Mouse (Mus musculus): ENCODE results near the gene Pimreg. TPM values are rescaled to one million over a fixed set of nuclear protein-coding genes. Genes with fewer than 3 reads are reported as not detected.

Gene Pimreg
- polyA plus RNA-seq, 1 experiment = 0.79 TPM

DNA sequence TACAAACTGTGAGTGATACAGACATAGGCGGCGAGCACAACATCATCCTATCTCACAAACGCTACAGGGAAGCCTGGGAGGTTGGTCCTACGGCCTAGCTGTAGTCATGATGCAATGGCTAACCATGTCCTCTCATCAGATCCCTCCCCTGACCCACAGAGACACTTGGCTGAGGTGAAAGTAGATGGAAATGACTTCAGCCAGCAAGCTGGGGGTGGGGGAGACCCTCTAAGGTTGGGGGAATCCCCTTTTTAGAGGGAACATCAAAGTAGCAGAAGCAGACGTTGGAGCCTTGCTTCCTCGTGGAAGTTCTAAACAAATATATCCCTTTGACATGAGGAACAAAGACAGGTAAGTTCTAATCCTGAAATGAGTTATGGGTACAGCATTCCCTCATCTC is 22.6 kb downstream of the Pimreg start:
- Histone ChIP-seq H3K27ac (ENCODE audit: control insufficient read depth, insufficient read depth, low read depth, low read length) (no peak overlapping the region), H3K36me3 (ENCODE audit: control insufficient read depth, insufficient read depth, low read length) (no peaks in the 10 kb centered on the region), H3K27me3 (ENCODE audit: control insufficient read depth, insufficient read depth, low read length) (no peaks in the 10 kb centered on the region), H3K4me1 (ENCODE audit: control insufficient read depth, insufficient read depth, low read length) (no peaks in the 10 kb centered on the region), H3K4me3 (ENCODE audit: control insufficient read depth, low read depth, low read length) (no peak overlapping the region)
- TF ChIP-seq POLR2A (IDR thresholded peaks at IDR 0.05; ENCODE audit: control insufficient read depth, low read depth, low read length) (no peak), CTCF (IDR thresholded peaks at IDR 0.05; ENCODE audit: control insufficient read depth, insufficient read depth, insufficient replicate concordance, low read depth, low read length) (no peak)

DNA sequence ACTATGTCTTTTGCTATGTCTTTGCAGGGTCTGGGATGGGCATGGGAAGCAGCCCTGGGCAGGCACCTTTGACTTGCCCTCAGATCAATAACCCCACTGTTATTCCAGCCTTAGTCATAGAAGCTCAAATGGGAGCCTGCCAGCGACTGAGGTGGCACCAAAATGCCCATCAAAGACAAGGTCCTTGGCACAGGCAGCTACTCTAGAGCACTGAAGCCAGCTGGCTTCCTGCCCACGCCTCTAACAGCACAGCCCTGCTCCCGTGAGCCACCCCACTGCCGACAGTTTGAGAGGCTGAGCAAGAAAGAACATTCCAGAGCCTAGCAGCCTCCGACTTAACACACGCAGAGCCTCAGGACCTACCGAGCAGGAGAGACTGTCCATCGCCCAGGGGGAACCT is 23.3 kb downstream of the Pimreg start:
- H3K4me3 ChIP-seq (ENCODE audit: control insufficient read depth, low read depth, low read length) = no peak overlapping the region
- H3K36me3 ChIP-seq (ENCODE audit: control insufficient read depth, insufficient read depth, low read length) = no peaks in the 10 kb centered on the region
- no peaks in the 10 kb centered on the region for H3K27me3 ChIP-seq (ENCODE audit: control insufficient read depth, insufficient read depth, low read length)
- no peak overlapping the region for H3K27ac ChIP-seq (ENCODE audit: control insufficient read depth, insufficient read depth, low read depth, low read length)
- no peaks in the 10 kb centered on the region for H3K4me1 ChIP-seq (ENCODE audit: control insufficient read depth, insufficient read depth, low read length)
- TF ChIP-seq CTCF (IDR thresholded peaks at IDR 0.05; ENCODE audit: control insufficient read depth, insufficient read depth, insufficient replicate concordance, low read depth, low read length) (no peak), POLR2A (IDR thresholded peaks at IDR 0.05; ENCODE audit: control insufficient read depth, low read depth, low read length) (no peak)

DNA sequence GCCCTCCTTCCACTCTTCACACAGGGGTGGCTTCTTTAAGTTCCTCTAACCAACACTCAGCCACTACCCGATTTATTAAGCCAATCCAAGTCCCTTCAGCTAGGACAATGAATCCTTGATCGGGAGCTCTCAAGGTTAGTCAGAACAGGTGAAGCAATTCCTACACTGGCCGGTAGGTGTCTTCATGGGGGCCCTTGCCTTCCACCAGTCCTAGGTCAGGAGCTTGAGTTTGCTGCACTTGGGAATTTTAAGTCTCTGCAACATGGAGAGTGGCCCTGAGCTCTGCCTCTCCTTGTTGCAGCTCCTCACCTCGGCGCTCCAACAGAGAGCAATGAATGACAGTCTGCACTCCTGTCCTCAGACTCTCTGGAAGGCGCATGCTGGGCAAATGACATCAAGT is 24.5 kb downstream of the Pimreg start:
- H3K4me1 ChIP-seq (ENCODE audit: control insufficient read depth, insufficient read depth, low read length) = no peaks in the 10 kb centered on the region
- no peaks in the 10 kb centered on the region for H3K27me3 ChIP-seq (ENCODE audit: control insufficient read depth, insufficient read depth, low read length)
- no peaks in the 10 kb centered on the region for H3K36me3 ChIP-seq (ENCODE audit: control insufficient read depth, insufficient read depth, low read length)
- no peak overlapping the region for H3K27ac ChIP-seq (ENCODE audit: control insufficient read depth, insufficient read depth, low read depth, low read length)
- TF ChIP-seq POLR2A (IDR thresholded peaks at IDR 0.05; ENCODE audit: control insufficient read depth, low read depth, low read length) (no peak), CTCF (IDR thresholded peaks at IDR 0.05; ENCODE audit: control insufficient read depth, insufficient read depth, insufficient replicate concordance, low read depth, low read length) (peak; percentile 11; the same call in 1 of the 2 replicates)
- no peak overlapping the region for H3K4me3 ChIP-seq (ENCODE audit: control insufficient read depth, low read depth, low read length)

DNA sequence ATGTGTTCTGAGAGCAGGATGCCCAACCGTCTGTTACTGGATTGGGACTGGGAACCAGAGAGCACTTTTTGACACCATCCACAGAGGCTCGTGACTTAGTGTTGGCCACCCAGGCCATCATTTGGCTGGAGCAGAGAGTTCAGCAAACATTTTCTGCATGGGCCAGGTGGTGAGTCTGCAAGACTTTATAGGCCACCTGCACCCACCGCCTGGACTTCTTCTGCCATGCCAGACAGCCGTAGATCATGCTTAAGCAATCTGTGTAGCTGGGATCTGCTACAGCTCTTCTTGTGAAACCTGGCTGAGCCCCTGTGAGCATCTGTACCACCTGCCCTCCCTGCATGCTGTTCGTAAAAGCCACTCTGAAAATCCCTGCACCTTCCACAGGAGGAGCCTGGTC is 25.5 kb downstream of the Pimreg start:
- Histone ChIP-seq H3K36me3 (ENCODE audit: control insufficient read depth, insufficient read depth, low read length) (no peaks in the 10 kb centered on the region), H3K4me3 (ENCODE audit: control insufficient read depth, low read depth, low read length) (no peak overlapping the region), H3K27ac (ENCODE audit: control insufficient read depth, insufficient read depth, low read depth, low read length) (no peak overlapping the region), H3K27me3 (ENCODE audit: control insufficient read depth, insufficient read depth, low read length) (no peaks in the 10 kb centered on the region), H3K4me1 (ENCODE audit: control insufficient read depth, insufficient read depth, low read length) (no peaks in the 10 kb centered on the region)
- TF ChIP-seq CTCF (IDR thresholded peaks at IDR 0.05; ENCODE audit: control insufficient read depth, insufficient read depth, insufficient replicate concordance, low read depth, low read length) = no peak
- TF ChIP-seq POLR2A (IDR thresholded peaks at IDR 0.05; ENCODE audit: control insufficient read depth, low read depth, low read length) = no peak

- Histone ChIP-seq H3K36me3 (ENCODE audit: control insufficient read depth, insufficient read depth, low read length) (no peaks in the 10 kb centered on the region), H3K4me1 (ENCODE audit: control insufficient read depth, insufficient read depth, low read length) (no peaks in the 10 kb centered on the region), H3K4me3 (ENCODE audit: control insufficient read depth, low read depth, low read length) (no peak overlapping the region), H3K27ac (ENCODE audit: control insufficient read depth, insufficient read depth, low read depth, low read length) (no peak overlapping the region), H3K27me3 (ENCODE audit: control insufficient read depth, insufficient read depth, low read length) (no peaks in the 10 kb centered on the region)
- TF ChIP-seq CTCF (IDR thresholded peaks at IDR 0.05; ENCODE audit: control insufficient read depth, insufficient read depth, insufficient replicate concordance, low read depth, low read length) (no peak), POLR2A (IDR thresholded peaks at IDR 0.05; ENCODE audit: control insufficient read depth, low read depth, low read length) (no peak)
Observed at GRCm38 (mm10) chr11:72068026-72068425, 26.2 kb downstream of the Pimreg start.

DNA sequence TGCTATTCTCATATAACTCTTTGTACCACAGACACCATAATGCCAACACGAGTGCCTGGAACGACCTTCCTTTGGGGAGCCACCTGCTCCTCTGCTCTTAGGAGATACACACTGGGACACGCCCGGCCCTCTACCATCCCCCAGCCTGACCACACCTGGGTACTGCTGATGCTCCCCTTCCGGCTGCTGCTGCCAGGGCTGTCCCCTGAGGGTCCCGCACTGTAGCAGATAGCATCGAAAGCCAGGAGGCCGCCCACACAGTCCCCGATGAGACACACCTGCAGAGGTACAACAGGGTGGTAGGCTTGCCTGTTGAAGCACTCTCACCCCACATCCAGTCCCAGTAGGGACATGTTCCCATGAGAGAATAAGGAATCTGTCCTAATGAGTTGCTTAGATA is 28.9 kb downstream of the Pimreg start:
- H3K36me3 ChIP-seq (ENCODE audit: control insufficient read depth, insufficient read depth, low read length) = no peaks in the 10 kb centered on the region
- H3K4me1 ChIP-seq (ENCODE audit: control insufficient read depth, insufficient read depth, low read length) = no peaks in the 10 kb centered on the region
- H3K4me3 ChIP-seq (ENCODE audit: control insufficient read depth, low read depth, low read length) = no peak overlapping the region
- no peak overlapping the region for H3K27ac ChIP-seq (ENCODE audit: control insufficient read depth, insufficient read depth, low read depth, low read length)
- H3K27me3 ChIP-seq (ENCODE audit: control insufficient read depth, insufficient read depth, low read length) = no peaks in the 10 kb centered on the region
- TF ChIP-seq POLR2A (IDR thresholded peaks at IDR 0.05; ENCODE audit: control insufficient read depth, low read depth, low read length) (no peak), CTCF (IDR thresholded peaks at IDR 0.05; ENCODE audit: control insufficient read depth, insufficient read depth, insufficient replicate concordance, low read depth, low read length) (no peak)

DNA sequence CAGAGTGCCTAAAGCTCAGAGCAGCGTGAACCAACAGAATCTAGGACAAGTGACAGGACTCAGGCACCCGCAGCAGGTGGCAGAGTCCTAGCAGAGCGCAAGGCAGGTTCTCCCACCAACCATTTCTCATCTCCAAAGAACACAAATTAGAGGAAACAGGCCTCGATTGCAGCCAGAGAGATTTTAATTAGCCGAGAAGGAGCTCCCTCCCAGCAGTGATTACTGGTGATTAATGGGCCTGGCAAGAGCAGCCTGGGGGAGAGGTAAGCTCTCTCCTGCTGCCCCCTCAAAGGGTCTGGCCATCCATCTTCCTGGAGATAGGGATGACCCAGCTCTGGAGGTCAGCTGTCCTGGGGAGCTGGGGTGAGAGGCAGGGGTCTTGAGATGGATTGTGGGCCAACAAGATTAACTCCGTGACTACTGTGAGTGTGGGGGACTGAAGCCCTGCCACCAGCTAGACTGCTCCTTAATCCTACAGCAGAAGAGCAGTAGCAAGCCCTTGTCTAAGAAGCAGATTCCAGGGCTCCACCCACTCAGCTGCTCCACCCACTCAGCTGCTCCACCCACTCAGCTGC is 30.6 kb downstream of the Pimreg start:
- no peaks in the 10 kb centered on the region for H3K4me1 ChIP-seq (ENCODE audit: control insufficient read depth, insufficient read depth, low read length)
- H3K36me3 ChIP-seq (ENCODE audit: control insufficient read depth, insufficient read depth, low read length) = no peaks in the 10 kb centered on the region
- no peak for TF ChIP-seq POLR2A (IDR thresholded peaks at IDR 0.05; ENCODE audit: control insufficient read depth, low read depth, low read length)
- no peak for TF ChIP-seq CTCF (IDR thresholded peaks at IDR 0.05; ENCODE audit: control insufficient read depth, insufficient read depth, insufficient replicate concordance, low read depth, low read length)
- no peaks in the 10 kb centered on the region for H3K27me3 ChIP-seq (ENCODE audit: control insufficient read depth, insufficient read depth, low read length)
- H3K4me3 ChIP-seq (ENCODE audit: control insufficient read depth, low read depth, low read length) = no peak overlapping the region
- H3K27ac ChIP-seq (ENCODE audit: control insufficient read depth, insufficient read depth, low read depth, low read length) = no peak overlapping the region

GRCm38 (mm10) chr11:72074230-72074629 is 32.4 kb downstream of the Pimreg start:
- Histone ChIP-seq H3K36me3 (ENCODE audit: control insufficient read depth, insufficient read depth, low read length) (no peaks in the 10 kb centered on the region), H3K27me3 (ENCODE audit: control insufficient read depth, insufficient read depth, low read length) (no peaks in the 10 kb centered on the region), H3K27ac (ENCODE audit: control insufficient read depth, insufficient read depth, low read depth, low read length) (no peak overlapping the region), H3K4me3 (ENCODE audit: control insufficient read depth, low read depth, low read length) (no peak overlapping the region), H3K4me1 (ENCODE audit: control insufficient read depth, insufficient read depth, low read length) (no peaks in the 10 kb centered on the region)
- no peak for TF ChIP-seq POLR2A (IDR thresholded peaks at IDR 0.05; ENCODE audit: control insufficient read depth, low read depth, low read length)
